Comparison of ENCODE assay signal across 12 mouse cellular contexts in genomic region chr6:120578471-120578870, GRCm38 (mm10). TPM values are rescaled to one million over a fixed set of nuclear protein-coding genes. Genes with fewer than 3 reads are reported as not detected.
DNase-seq lines count a peak whose midpoint lies in the region; ATAC-seq and TF ChIP-seq lines count a peak whose summit lies in the region.
"Had no signal": no experiment of that assay in that cellular context is flagged by ENCODE, and none has a peak within 500 bp of the region (broad histone marks: within the 10 kb centered on the region; RNA-seq: fewer than 3 reads in every experiment).

No protein-coding gene starts in this region.

- TF ChIP-seq POLR2A in thymus, adult 2 months (IDR thresholded peaks at IDR 0.05; ENCODE audit: control insufficient read depth, extremely low read depth, insufficient read depth, low read length, poor library complexity) = no peak

- H3K27ac ChIP-seq in heart, postnatal 0 days (ENCODE audit: low read depth) = no peak overlapping the region
- peak overlapping the region; percentile 92; the same call in 1 of the 2 replicates for H3K27ac ChIP-seq in thymus, adult 2 months (ENCODE audit: control insufficient read depth, insufficient read depth, low read length)
- no peak overlapping the region for H3K27ac ChIP-seq in hindbrain, embryonic 15.5 days (replicated peaks)
- H3K27ac ChIP-seq: embryonic facial prominence, embryonic 12.5 days had no signal

- H3K4me3 ChIP-seq in heart, postnatal 0 days (ENCODE audit: low read depth, low read length) = no peak overlapping the region
- H3K4me3 ChIP-seq in thymus, adult 2 months (ENCODE audit: control insufficient read depth, insufficient read depth, low read length) = no peak overlapping the region
- no peak overlapping the region for H3K4me3 ChIP-seq in hindbrain, embryonic 15.5 days

- H3K4me2 ChIP-seq in heart, postnatal 0 days (ENCODE audit: low read depth, low read length) = 0 out of 2 replicates have a peak overlapping the region, but pooled peaks have one; percentile 92
- peak overlapping the region; percentile 76 for H3K4me2 ChIP-seq in hindbrain, embryonic 15.5 days

- 51% methylated on average over 5 of the region's 5 CpGs for WGBS in heart, postnatal 0 days
- 92% methylated on average over 5 of the region's 5 CpGs for WGBS in thymus, adult 2 months
- WGBS in hindbrain, embryonic 15.5 days = 48% methylated on average over 5 of the region's 5 CpGs

- H3K9ac ChIP-seq in heart, postnatal 0 days (replicated peaks; ENCODE audit: low read depth, low read length) = no peak overlapping the region
- H3K9ac ChIP-seq in hindbrain, embryonic 15.5 days = no peak overlapping the region

- no peaks in the 10 kb centered on the region for H3K9me3 ChIP-seq in heart, postnatal 0 days (replicated peaks; ENCODE audit: control insufficient read depth, low read length)
- no peaks in the 10 kb centered on the region for H3K9me3 ChIP-seq in hindbrain, embryonic 15.5 days
- H3K9me3 ChIP-seq: embryonic facial prominence, embryonic 12.5 days; kidney, embryonic 15.5 days had no signal

- H3K4me1 ChIP-seq in heart, postnatal 0 days (ENCODE audit: control insufficient read depth, insufficient read depth) = peaks cover 6% of the 10 kb centered on the region; the same call in 1 of the 2 replicates
- peaks cover 24% of the 10 kb centered on the region for H3K4me1 ChIP-seq in thymus, adult 2 months (replicated peaks; ENCODE audit: control insufficient read depth, insufficient read depth, low read length)
- peaks cover 29% of the 10 kb centered on the region for H3K4me1 ChIP-seq in hindbrain, embryonic 15.5 days (replicated peaks)

- no peak for TF ChIP-seq CTCF in heart, postnatal 0 days (IDR thresholded peaks at IDR 0.05; ENCODE audit: low read depth)
- no peak for TF ChIP-seq CTCF in thymus, adult 2 months (IDR thresholded peaks at IDR 0.05; ENCODE audit: borderline replicate concordance, control insufficient read depth, extremely low read depth, insufficient read depth, low read length, poor library complexity)

- intact Hi-C loops in heart, postnatal 25 days (cut with DNase I) = loop anchor here (5.0 kb wide), 1 partner anchor 36 kb away; no protein-coding TSS in a partner anchor

- H3K36me3 ChIP-seq in heart, postnatal 0 days (replicated peaks; ENCODE audit: control insufficient read depth, insufficient read depth, low read length) = no peaks in the 10 kb centered on the region
- no peaks in the 10 kb centered on the region for H3K36me3 ChIP-seq in thymus, adult 2 months (ENCODE audit: control insufficient read depth, insufficient read depth, low read length)
- no peaks in the 10 kb centered on the region for H3K36me3 ChIP-seq in hindbrain, embryonic 15.5 days
- H3K36me3 ChIP-seq: embryonic facial prominence, embryonic 12.5 days; kidney, embryonic 15.5 days had no signal

- TF ChIP-seq EP300 in heart, postnatal 0 days (IDR thresholded peaks at IDR 0.05; ENCODE audit: low read depth) = no peak

- H3K27me3 ChIP-seq in heart, postnatal 0 days (ENCODE audit: control insufficient read depth, insufficient read depth, low read length) = peaks cover 3% of the 10 kb centered on the region; the same call in 1 of the 2 replicates
- H3K27me3 ChIP-seq in thymus, adult 2 months (ENCODE audit: control insufficient read depth, insufficient read depth, low read length) = no peaks in the 10 kb centered on the region
- H3K27me3 ChIP-seq in hindbrain, embryonic 15.5 days = peaks cover 6% of the 10 kb centered on the region
- H3K27me3 ChIP-seq: embryonic facial prominence, embryonic 12.5 days; Patski had no signal

- no peak for ATAC-seq in heart, postnatal 0 days (ENCODE audit: insufficient read depth, low read depth)
- ATAC-seq in hindbrain, embryonic 15.5 days (ENCODE audit: low FRiP score, low read depth) = no peak
- ATAC-seq: CD4-positive, CD25-positive, alpha-beta regulatory T cell, adult 4 months; Patski had no signal

- DNase-seq in heart, postnatal 0 days (ENCODE audit: low spot score) = no peak
- no peak for DNase-seq in heart, postnatal 25 days (ENCODE audit: low spot score)
- DNase-seq in thymus, adult 2 months = no peak
- DNase-seq in thymus, adult 18-20 months = no peak
- no peak for DNase-seq in adrenal gland, postnatal 36 days
- DNase-seq in adrenal gland, postnatal 4 days (ENCODE audit: low spot score in 2 of 2) = no peak
- DNase-seq: lung, embryonic 14.5 days had no signal

RNA-seq across cellular contexts. Expression of gene Hdhd5, which starts 47.4 kb away (rescaled TPM):
- 25.7 and 26.6 TPM in 2 replicates for total RNA-seq in heart, postnatal 0 days (2014; rRNA removed; ENCODE audit: low replicate concordance)
- 10.9 and 11.3 TPM in 2 replicates for polyA plus RNA-seq in heart, postnatal 0 days (2015; fragmentation: Nextera tagmentation; extraction: Ambion mirVana)
- total RNA-seq in heart, postnatal 25 days (2021) = 10 to 100 TPM; 19.6 to 21.5 TPM
- polyA plus RNA-seq in thymus, adult 2 months (2012; rRNA removed) = 62.4 and 74.5 TPM in 2 replicates
- 15.4 and 15.6 TPM in 2 replicates for polyA plus RNA-seq in hindbrain, embryonic 15.5 days (2015; fragmentation: Nextera tagmentation; extraction: Ambion mirVana)
- total RNA-seq in adrenal gland, postnatal 36 days (2021) = 10 to 100 TPM; 25.3 to 32.1 TPM
- total RNA-seq in adrenal gland, postnatal 4 days (2021) = 10 to 100 TPM; 34.8 to 35.1 TPM
